Mouse (Mus musculus): ENCODE measurements around the gene Atp1b4. TPM values are rescaled to one million over a fixed set of nuclear protein-coding genes. Genes with fewer than 3 reads are reported as not detected.

Gene Atp1b4
- polyA plus RNA-seq, 1 experiment from 2014 or later = not detected

Other genes starting within 250 kb of the Atp1b4 start
- gene Rhox10, start 249.7 kb upstream of the Atp1b4 start, polyA plus RNA-seq (2016; fragmentation: Nextera tagmentation; extraction: Ambion mirVana) = not detected in 2 replicates
- not detected in 2 replicates for gene Rhox11, start 231.0 kb upstream of the Atp1b4 start, polyA plus RNA-seq (2016; fragmentation: Nextera tagmentation; extraction: Ambion mirVana)
- gene Rhox12, start 205.3 kb upstream of the Atp1b4 start, polyA plus RNA-seq (2016; fragmentation: Nextera tagmentation; extraction: Ambion mirVana) = not detected in 2 replicates
- not detected in 2 replicates for gene Rhox13, start 195.0 kb upstream of the Atp1b4 start, polyA plus RNA-seq (2016; fragmentation: Nextera tagmentation; extraction: Ambion mirVana)
- 3.0 and 3.4 TPM in 2 replicates for gene Zbtb33, start 126.4 kb upstream of the Atp1b4 start, polyA plus RNA-seq (2016; fragmentation: Nextera tagmentation; extraction: Ambion mirVana)
- gene Tmem255a, start 63.7 kb upstream of the Atp1b4 start, polyA plus RNA-seq (2016; fragmentation: Nextera tagmentation; extraction: Ambion mirVana) = 19.4 and 22.4 TPM in 2 replicates
- 68.3 and 70.3 TPM in 2 replicates for gene Lamp2, start 140.3 kb downstream of the Atp1b4 start, polyA plus RNA-seq (2016; fragmentation: Nextera tagmentation; extraction: Ambion mirVana)